Mouse (Mus musculus) embryonic facial prominence, embryonic 13.5 days (tissue): ENCODE measurements at regions not wholly inside any gene's neighbourhood (a gene's known extent, or its start where the extent isn't known, plus 50 kb on each side); places are given as distances from the start of the nearest gene placed in this dataset.

Experiments used
- ATAC-seq: fragments of 200-750 bp; cut with Nextera tagmentation; 2 replicates; pipeline ENCODE4 v1.8.0; 2017; ENCODE audit warnings: low read depth; ENCODE audit not compliant: insufficient number of reproducible peaks, insufficient read depth, low FRiP score, low TSS enrichment
- H3K27ac ChIP-seq: fragments of 300-500 bp; sonication (generic); 2 replicates; pipeline ENCODE4 v1.5.1; 2015; ENCODE audit warnings: moderate library complexity, mild to moderate bottlenecking, inconsistent platforms
- H3K27me3 ChIP-seq: fragments of 300-500 bp; sonication (generic); 2 replicates; pipeline ENCODE4 v1.6.1; 2015; ENCODE audit warnings: mild to moderate bottlenecking, inconsistent platforms
- H3K36me3 ChIP-seq: fragments of 300-500 bp; sonication (generic); 2 replicates; pipeline ENCODE4 v1.6.1; 2015; ENCODE audit warnings: mild to moderate bottlenecking, inconsistent platforms
- H3K4me1 ChIP-seq: fragments of 300-500 bp; sonication (generic); 2 replicates; pipeline ENCODE4 v1.6.1; 2015; ENCODE audit warnings: inconsistent platforms
- H3K4me2 ChIP-seq: fragments of 300-500 bp; sonication (generic); 2 replicates; pipeline ENCODE4 v1.6.1; 2015; ENCODE audit warnings: moderate library complexity, mild to moderate bottlenecking, inconsistent platforms
- H3K4me3 ChIP-seq: fragments of 300-500 bp; sonication (generic); 2 replicates; pipeline ENCODE4 v1.5.1; 2015; ENCODE audit warnings: mild to moderate bottlenecking, inconsistent platforms
- H3K9ac ChIP-seq: fragments of 300-500 bp; sonication (generic); 2 replicates; pipeline ENCODE4 v1.6.1; 2015; ENCODE audit warnings: mild to moderate bottlenecking, inconsistent platforms
- H3K9me3 ChIP-seq: fragments of 300-500 bp; sonication (generic); 2 replicates; pipeline ENCODE4 v1.6.1; 2016; ENCODE audit warnings: inconsistent platforms
- WGBS: fragments of 180-500 bp; shearing (Covaris S2); methylation state at CpG from one replicate; pipeline ENCODE4 v1.1.7; 2015; ENCODE audit warnings: mixed read lengths; 5-methylcytosine and 5-hydroxymethylcytosine counted together

DNA sequence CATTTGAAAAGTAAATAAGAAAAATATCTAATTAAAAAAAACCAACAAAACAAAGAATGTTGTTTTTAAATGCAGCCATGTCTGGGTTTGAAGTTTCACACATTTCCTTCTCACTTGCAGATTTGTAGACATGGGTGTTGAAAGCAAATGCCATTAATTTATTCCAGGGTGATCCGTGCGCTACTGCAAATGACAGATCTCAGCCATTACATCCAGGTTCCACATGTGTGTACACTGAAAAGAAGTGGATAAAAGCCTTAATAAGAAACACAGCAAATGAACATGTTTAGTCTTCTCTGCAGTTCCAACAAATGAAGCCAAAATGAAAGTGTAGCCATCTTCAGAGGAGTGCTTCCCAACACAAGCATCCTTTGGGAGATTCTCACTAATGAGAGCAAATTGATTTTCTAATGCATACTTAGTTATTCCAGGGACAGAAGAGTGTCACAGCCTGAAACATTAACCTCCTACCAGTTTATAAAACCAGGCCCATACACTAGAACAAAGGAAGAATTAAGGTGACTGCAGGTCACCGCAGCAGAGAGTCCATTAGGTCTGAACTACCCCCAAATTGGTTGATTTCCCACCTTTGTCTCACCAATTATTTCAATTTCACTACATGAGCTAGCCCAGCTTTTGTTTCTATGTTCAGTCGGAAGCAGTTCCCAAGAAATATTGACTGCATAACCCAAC lies 123.2 kb upstream of the Zpld1 start:
- no peak overlapping the region for H3K4me2 ChIP-seq
- H3K9ac ChIP-seq = no peak overlapping the region
- no peak for ATAC-seq
- WGBS = 62% methylated on average over 4 of the region's 4 CpGs
- no peak overlapping the region for H3K4me3 ChIP-seq
- no peaks in the 10 kb centered on the region for H3K9me3 ChIP-seq
- H3K36me3 ChIP-seq = no peaks in the 10 kb centered on the region
- H3K27me3 ChIP-seq = no peaks in the 10 kb centered on the region
- H3K27ac ChIP-seq = no peak overlapping the region
- H3K4me1 ChIP-seq = no peaks in the 10 kb centered on the region

DNA sequence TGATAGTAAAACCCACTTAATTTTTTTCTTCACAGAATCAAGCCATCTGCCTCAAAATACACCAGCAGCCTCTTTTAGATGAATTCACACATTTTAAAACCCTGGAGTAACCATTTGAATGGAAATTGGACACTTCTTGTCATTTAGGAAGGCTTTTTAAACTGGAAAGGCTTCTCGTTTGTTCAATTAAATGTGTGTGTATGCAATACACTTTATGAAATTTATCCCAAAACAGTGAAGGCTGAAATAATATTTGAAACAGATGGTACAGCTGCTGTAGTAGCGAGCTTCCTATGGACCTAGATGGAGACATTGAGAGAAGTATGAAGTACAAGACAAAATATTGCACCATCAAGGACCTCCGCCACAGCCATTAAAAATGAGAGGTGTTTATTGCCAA lies 121.1 kb upstream of the Zpld1 start:
- Histone ChIP-seq H3K9me3 (no peaks in the 10 kb centered on the region), H3K27me3 (no peaks in the 10 kb centered on the region), H3K4me3 (no peak overlapping the region), H3K36me3 (no peaks in the 10 kb centered on the region), H3K4me2 (no peak overlapping the region), H3K4me1 (no peaks in the 10 kb centered on the region), H3K27ac (no peak overlapping the region), H3K9ac (no peak overlapping the region)
- no peak for ATAC-seq
- WGBS = 54% methylated on average over 3 of the region's 3 CpGs

DNA sequence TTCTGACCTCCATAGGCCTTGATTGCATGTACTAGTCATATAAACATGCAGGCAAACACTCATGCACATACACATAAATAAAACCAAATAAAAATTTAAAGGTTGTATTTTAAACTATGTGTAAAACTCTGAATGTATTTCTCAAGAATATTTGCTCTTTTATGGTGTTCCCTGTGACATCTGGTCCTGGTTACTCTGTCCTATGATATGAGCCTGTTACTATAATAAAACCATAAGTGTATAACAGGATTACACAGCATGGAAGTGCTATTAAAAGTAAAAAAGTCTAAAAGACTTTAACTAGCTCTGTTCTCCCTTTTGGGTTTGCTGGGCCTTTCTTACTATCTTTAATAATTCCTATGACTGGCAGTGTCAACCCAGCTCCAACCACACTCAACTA lies 103.0 kb upstream of the Zpld1 start:
- no peak overlapping the region for H3K4me2 ChIP-seq
- H3K4me1 ChIP-seq = peaks cover 3% of the 10 kb centered on the region; the same call in 1 of the 2 replicates
- H3K27ac ChIP-seq = no peak overlapping the region
- H3K27me3 ChIP-seq = no peaks in the 10 kb centered on the region
- ATAC-seq = no peak
- H3K9ac ChIP-seq = no peak overlapping the region
- H3K9me3 ChIP-seq = no peaks in the 10 kb centered on the region
- no peaks in the 10 kb centered on the region for H3K36me3 ChIP-seq
- no peak overlapping the region for H3K4me3 ChIP-seq

DNA sequence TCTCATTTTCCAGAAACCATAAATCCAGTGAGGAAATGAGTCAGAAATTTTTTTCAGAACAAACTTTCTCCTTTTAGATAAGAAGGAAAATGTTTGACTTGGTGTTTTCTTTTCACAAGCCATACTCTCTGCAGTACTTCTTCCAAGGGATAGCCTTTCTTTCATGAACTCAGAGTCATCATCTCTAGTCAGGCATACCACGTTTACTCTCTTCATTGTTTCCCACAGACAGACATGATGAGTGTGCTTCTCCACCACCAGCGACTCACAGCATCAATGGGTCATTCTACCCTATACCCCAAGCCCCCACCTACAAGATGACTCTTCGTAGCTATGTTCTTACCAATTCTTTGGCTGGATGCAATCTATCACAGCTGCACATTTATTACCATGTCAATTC lies 97.1 kb upstream of the Zpld1 start:
- H3K4me2 ChIP-seq = no peak overlapping the region
- 72% methylated on average over 3 of the region's 3 CpGs for WGBS
- H3K4me1 ChIP-seq = no peaks in the 10 kb centered on the region
- H3K9ac ChIP-seq = no peak overlapping the region
- H3K4me3 ChIP-seq = no peak overlapping the region
- H3K27ac ChIP-seq = no peak overlapping the region
- no peaks in the 10 kb centered on the region for H3K27me3 ChIP-seq
- H3K36me3 ChIP-seq = no peaks in the 10 kb centered on the region
- ATAC-seq = no peak
- H3K9me3 ChIP-seq = no peaks in the 10 kb centered on the region

DNA sequence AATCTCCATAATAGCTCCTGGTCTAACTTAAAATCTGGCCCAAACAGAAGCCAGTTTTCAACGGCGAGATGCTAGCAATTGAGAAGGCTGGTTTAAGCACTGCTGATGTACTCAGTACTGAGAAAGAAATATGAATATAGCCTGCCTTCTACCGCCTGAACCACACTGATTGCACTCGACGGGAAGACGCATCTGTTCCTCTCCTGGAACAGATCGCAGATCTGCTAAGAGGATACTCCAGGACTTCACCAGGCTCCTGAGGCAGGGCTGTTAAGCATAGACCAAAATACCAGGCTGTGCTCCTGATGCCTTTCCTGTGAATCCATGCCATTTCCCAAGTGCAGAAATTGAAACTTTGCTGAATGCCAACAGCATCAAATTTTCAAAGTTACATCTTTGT lies 92.6 kb upstream of the Zpld1 start:
- Histone ChIP-seq H3K4me1 (no peaks in the 10 kb centered on the region), H3K9ac (no peak overlapping the region), H3K27ac (no peak overlapping the region), H3K4me3 (no peak overlapping the region), H3K27me3 (no peaks in the 10 kb centered on the region), H3K36me3 (no peaks in the 10 kb centered on the region), H3K4me2 (no peak overlapping the region), H3K9me3 (no peaks in the 10 kb centered on the region)
- ATAC-seq = no peak
- WGBS = 61% methylated on average over 7 of the region's 7 CpGs

DNA sequence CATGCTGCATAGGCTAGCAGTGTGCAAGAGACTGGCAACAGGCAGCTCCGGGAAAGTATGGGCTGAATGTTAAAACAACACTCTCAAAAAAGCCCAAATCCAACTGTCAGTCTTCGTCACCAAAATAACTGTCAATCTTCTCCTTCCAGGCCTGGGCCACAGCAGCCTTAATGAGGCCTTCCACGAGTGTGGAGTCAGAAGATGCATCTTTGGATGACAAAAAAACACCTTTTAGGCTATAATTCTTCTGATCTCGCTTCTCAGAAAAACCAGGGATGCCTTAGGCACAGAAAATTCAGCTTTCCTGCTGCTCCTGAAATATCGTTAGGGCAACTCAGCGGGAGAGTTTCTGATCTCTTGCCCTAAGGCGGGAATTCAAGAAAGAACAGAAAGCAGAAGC lies 82.2 kb upstream of the Zpld1 start:
- H3K4me2 ChIP-seq = no peak overlapping the region
- H3K36me3 ChIP-seq = no peaks in the 10 kb centered on the region
- no peak overlapping the region for H3K9ac ChIP-seq
- H3K4me3 ChIP-seq = no peak overlapping the region
- H3K4me1 ChIP-seq = no peaks in the 10 kb centered on the region
- ATAC-seq = no peak
- no peaks in the 10 kb centered on the region for H3K27me3 ChIP-seq
- WGBS = 51% methylated on average over 7 of the region's 7 CpGs
- no peaks in the 10 kb centered on the region for H3K9me3 ChIP-seq
- H3K27ac ChIP-seq = no peak overlapping the region

DNA sequence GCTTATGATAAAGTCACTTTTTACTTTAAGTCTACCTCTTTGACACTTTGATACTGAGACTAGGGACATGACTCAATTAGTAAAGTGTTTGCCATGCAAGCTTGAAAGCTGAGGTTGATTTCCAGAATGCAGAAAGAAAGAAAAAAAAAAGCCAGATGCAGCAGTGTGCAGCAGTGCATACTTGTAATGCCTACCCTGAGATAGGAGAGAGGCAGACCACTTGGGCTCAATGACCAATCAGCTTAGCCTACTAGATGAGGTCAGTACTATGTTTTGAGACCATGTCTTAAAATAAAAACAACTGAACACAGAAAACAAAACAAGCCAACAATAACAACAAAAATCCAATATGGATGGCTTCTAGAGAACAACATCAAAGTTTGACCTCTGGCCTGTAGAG lies 81.4 kb upstream of the Zpld1 start:
- Histone ChIP-seq H3K9me3 (no peaks in the 10 kb centered on the region), H3K4me1 (no peaks in the 10 kb centered on the region)
- ATAC-seq = no peak

DNA sequence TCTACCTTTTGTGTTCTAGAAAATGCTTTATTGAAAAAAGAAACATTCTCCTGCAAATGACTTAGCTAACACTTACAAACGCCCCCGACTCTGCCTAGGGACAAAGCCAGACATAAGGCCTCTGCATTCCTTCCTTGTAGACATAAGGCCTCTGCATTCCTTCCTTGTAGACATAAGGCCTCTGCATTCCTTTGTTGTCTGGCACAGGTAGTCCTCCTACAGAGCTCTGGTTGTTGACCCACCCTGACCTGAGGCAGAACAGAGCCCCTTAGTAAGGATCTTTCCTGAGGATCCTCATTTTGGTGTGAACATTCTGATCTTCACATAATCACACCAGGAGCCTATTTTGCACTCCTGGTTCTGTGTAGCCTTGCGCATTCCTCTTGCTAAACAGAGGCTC lies 80.9 kb upstream of the Zpld1 start:
- H3K27me3 ChIP-seq = no peaks in the 10 kb centered on the region
- no peaks in the 10 kb centered on the region for H3K36me3 ChIP-seq
- H3K27ac ChIP-seq = no peak overlapping the region
- no peak overlapping the region for H3K4me3 ChIP-seq
- WGBS = 78% methylated on average over 3 of the region's 3 CpGs
- no peak for ATAC-seq
- no peaks in the 10 kb centered on the region for H3K9me3 ChIP-seq
- H3K4me1 ChIP-seq = no peaks in the 10 kb centered on the region
- no peak overlapping the region for H3K4me2 ChIP-seq
- H3K9ac ChIP-seq = no peak overlapping the region

More for the DNA sequence above, 81.4 kb upstream of the Zpld1 start:
- H3K27me3 ChIP-seq = no peaks in the 10 kb centered on the region
- no peak overlapping the region for H3K4me2 ChIP-seq
- no peak overlapping the region for H3K27ac ChIP-seq
- no peaks in the 10 kb centered on the region for H3K36me3 ChIP-seq
- no peak overlapping the region for H3K4me3 ChIP-seq
- no peak overlapping the region for H3K9ac ChIP-seq

DNA sequence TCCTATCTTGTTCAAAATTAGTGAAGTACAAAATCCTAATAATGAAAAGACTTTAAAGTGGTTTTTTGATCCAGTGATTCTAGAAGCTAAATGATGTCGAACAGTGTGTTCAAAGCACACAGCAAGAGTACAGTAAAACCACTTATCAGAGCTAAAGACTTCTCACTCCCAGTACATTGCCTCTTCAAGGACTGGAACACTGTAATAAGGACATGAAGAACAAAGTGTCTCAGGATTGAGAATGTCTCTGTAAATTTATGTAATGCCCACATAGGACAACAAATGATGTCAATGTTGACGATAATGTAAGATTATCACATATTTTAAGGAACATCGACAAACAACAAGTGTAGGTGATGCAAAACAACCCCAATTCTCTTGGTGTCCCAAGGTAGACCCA lies 78.1 kb upstream of the Zpld1 start:
- no peaks in the 10 kb centered on the region for H3K36me3 ChIP-seq
- no peak for ATAC-seq
- H3K4me2 ChIP-seq = no peak overlapping the region
- H3K27me3 ChIP-seq = no peaks in the 10 kb centered on the region
- H3K27ac ChIP-seq = no peak overlapping the region
- WGBS = 89% methylated on average over 3 of the region's 3 CpGs
- no peaks in the 10 kb centered on the region for H3K9me3 ChIP-seq
- H3K9ac ChIP-seq = no peak overlapping the region
- H3K4me1 ChIP-seq = no peaks in the 10 kb centered on the region
- H3K4me3 ChIP-seq = no peak overlapping the region

DNA sequence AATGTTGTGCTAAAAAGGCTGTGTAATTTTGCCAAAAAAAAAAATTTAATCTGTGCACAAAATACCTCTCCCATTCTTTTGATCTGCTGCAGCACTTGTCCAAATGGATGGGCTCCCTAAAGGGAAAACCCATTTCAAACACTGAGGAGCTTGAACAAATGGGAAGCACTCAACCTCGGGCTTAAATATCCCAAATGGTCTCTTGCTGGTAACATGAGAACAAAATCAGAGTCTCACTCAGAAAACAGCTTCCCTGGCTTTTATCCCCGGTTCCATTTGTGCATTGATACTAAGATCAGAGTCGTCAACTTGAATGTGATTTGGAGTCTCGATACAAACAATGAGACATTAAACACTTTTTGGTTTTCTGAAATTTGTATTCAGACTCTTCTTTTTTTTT lies 59.9 kb upstream of the Zpld1 start:
- no peak overlapping the region for H3K9ac ChIP-seq
- no peaks in the 10 kb centered on the region for H3K9me3 ChIP-seq
- no peak overlapping the region for H3K4me3 ChIP-seq
- 22% methylated on average over 4 of the region's 4 CpGs for WGBS
- no peaks in the 10 kb centered on the region for H3K27me3 ChIP-seq
- no peaks in the 10 kb centered on the region for H3K36me3 ChIP-seq
- no peaks in the 10 kb centered on the region for H3K4me1 ChIP-seq
- no peak overlapping the region for H3K4me2 ChIP-seq
- no peak for ATAC-seq
- no peak overlapping the region for H3K27ac ChIP-seq

DNA sequence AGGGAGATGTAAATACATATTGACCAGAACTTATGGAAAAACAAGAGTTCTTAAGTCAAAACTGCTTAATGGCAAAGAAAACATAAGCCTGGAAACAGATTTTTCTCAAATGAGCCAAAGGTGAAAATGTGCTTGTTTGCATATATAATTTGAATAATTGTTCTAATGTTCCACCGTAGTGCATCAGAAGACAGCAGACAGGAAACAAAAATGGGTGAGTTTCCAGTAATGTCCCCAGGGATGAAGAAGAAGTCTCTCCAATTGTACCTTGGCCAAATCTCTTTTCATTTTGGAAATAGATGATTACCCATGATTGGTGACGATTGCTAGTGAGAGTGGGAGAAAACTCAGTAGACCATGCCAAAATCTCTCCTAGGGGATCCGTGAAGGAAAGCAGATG lies 58.3 kb upstream of the Zpld1 start:
- H3K27me3 ChIP-seq = no peaks in the 10 kb centered on the region
- no peak overlapping the region for H3K4me2 ChIP-seq
- H3K27ac ChIP-seq = no peak overlapping the region
- H3K4me3 ChIP-seq = no peak overlapping the region
- no peaks in the 10 kb centered on the region for H3K9me3 ChIP-seq
- 67% methylated on average over 3 of the region's 3 CpGs for WGBS
- H3K4me1 ChIP-seq = no peaks in the 10 kb centered on the region
- H3K9ac ChIP-seq = no peak overlapping the region
- no peaks in the 10 kb centered on the region for H3K36me3 ChIP-seq
- ATAC-seq = no peak
